Mouse (Mus musculus) cortical plate, adult 2 months (tissue): ENCODE measurements around the gene Rspo4. TPM values are rescaled to one million over a fixed set of nuclear protein-coding genes. Genes with fewer than 3 reads are reported as not detected.

Experiments used
- H3K27ac ChIP-seq: fragments of 200-500 bp; 2 replicates; pipeline ENCODE4 v1.5.1; 2012; ENCODE audit warnings: low read length, control low read depth, inconsistent platforms; ENCODE audit not compliant: insufficient read depth
- H3K4me1 ChIP-seq: fragments of 200-500 bp; 2 replicates; pipeline ENCODE4 v1.6.1; 2011; ENCODE audit warnings: low read length; ENCODE audit not compliant: control insufficient read depth, insufficient read depth
- H3K4me3 ChIP-seq: fragments of 200-500 bp; 2 replicates; pipeline ENCODE4 v1.5.1; 2011; ENCODE audit warnings: mild to moderate bottlenecking, low read length, control low read depth; ENCODE audit not compliant: insufficient read depth
- CTCF ChIP-seq: fragments of 200-500 bp; IDR thresholded peaks from 2 replicates; pipeline ENCODE4 v1.5.1; 2011; ENCODE audit warnings: mild to moderate bottlenecking, control low read depth, low read length; ENCODE audit not compliant: insufficient read depth; ENCODE audit errors: extremely low read depth
- POLR2A ChIP-seq: fragments of 200-500 bp; IDR thresholded peaks from 2 replicates; pipeline ENCODE4 v1.6.1; 2011; ENCODE audit warnings: mild to moderate bottlenecking, low read length, control low read depth; ENCODE audit not compliant: insufficient read depth; ENCODE audit errors: extremely low read depth
- polyA plus RNA-seq: library from polyadenylated mRNA; depleted of rRNA; stranded (reverse); fragments of >200 nt; gene quantifications from 2 replicates; pipeline ENCODE4 v1.2.3, GENCODE M21; 2012

Rspo4 gene
- polyA plus RNA-seq, 1 experiment, result 0.15 TPM

DNA sequence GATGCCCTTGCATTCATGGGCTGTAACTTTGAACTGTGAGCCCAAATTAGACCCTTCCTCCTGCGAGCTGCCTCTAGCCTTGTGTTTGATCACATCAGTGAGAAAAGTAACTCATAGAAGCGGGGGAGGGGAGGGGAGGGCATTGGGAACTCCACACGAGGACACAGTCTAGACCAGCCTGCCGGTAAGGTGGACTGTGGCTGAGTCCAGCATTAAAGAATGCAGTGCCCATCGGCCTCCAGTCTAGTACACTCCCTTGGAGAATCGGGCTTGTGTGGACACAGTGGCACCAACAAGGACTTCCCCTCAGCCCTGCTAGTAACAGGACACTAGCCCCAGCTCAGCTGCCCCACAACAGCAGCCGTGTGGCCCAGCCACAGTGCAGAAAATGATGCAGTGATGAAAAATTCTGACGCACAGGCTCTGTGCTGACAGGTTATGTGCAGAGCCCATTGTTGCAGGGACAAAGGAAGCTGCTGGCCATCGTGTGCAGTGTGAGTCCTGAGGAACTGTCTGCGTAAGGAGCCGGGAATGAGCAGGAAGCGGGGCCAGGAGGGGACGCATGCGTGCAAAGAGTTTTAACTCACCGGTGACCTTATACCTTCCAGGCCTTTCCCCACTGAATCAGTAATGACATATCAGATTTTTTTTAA is 50.5 kb downstream of the Rspo4 start:
- Histone ChIP-seq H3K27ac (no peak overlapping the region), H3K4me3 (no peak overlapping the region), H3K4me1 (no peaks in the 10 kb centered on the region)
- TF ChIP-seq POLR2A (no peak), CTCF (no peak)

DNA sequence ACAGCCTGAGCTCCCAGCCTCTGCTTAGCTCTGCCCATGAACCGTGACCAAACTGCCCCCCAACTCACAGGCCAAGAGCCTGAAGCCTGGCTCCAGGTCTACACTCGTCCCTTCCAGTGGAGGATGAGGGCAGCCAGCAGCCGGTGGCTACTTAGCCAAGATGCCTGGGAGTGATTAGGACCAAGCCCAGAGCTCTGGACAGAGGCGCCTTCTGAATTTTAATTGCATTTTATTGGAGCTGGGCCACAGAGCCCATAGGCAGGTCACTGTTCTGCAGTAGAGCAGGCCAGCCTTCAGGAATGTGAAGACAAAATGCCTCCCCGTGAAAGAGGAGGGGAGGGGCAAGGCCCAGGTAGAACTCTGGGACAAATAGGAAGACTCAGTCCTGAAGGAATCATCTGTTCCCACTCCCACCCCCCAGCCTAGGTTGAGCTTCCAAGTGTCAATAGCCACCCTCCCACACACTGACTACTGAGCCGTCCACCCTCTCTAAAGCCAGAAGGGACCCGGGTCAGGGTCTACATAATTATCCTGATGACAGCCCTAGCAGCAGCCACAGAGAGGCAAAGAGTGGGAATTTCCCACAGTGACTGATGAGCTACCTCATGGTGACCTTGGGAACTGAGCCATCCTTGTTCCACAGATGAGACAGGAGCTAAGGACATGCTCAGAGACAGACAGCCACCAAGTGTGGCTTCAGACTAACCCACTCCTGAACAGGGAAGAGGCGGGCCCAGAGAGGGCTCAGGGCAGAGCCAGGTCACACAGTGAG is 51.7 kb downstream of the Rspo4 start:
- Histone ChIP-seq H3K4me3 (no peak overlapping the region), H3K4me1 (no peaks in the 10 kb centered on the region)
- TF ChIP-seq POLR2A (no peak), CTCF (no peak)

DNA sequence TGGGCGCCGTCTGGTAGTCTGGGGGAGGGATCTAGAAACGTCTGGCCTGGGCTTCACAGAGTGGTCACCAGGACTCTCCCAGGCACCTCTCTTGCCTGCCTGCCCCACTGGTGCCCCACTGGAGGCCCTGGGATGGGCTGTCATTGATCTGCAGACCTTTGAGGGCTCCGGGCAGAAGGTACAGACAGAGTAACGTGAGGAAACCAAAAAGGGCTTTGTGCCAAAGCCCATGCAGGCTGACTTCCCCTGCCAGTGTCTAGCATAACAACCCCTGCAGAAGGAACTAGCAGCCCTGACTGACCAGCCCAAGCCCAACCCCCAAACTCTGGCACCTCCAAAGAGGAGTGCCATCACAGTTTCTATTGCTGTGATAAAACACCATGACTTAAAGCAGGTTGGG is 53.2 kb downstream of the Rspo4 start:
- H3K4me1 ChIP-seq, result no peaks in the 10 kb centered on the region
- H3K27ac ChIP-seq, result no peak overlapping the region
- TF ChIP-seq CTCF (no peak), POLR2A (no peak)
- no peak overlapping the region for H3K4me3 ChIP-seq

More for the DNA sequence above, 51.7 kb downstream of the Rspo4 start:
- no peak overlapping the region for H3K27ac ChIP-seq

DNA sequence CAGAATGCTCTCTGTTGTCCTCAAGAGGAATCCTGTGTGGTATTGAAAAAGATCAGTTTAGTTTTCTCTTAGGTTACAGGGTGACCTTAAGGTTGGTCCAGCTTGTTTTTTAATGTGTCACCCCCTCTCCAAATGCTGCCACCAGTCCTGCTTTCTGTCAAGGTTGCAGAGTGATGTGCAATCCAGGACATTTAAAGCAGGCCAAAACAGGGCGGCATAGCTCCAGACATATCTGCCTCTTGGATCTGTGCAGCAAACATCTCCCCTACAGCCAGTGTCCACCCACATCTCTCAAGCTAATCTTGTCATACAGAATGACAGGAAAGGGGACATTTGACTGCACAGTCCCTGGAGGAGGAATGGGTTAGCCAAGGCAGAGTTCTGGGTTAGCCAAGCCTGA is 55.4 kb downstream of the Rspo4 start:
- Histone ChIP-seq H3K4me3 (no peak overlapping the region), H3K27ac (no peak overlapping the region), H3K4me1 (no peaks in the 10 kb centered on the region)
- TF ChIP-seq CTCF (no peak), POLR2A (no peak)

DNA sequence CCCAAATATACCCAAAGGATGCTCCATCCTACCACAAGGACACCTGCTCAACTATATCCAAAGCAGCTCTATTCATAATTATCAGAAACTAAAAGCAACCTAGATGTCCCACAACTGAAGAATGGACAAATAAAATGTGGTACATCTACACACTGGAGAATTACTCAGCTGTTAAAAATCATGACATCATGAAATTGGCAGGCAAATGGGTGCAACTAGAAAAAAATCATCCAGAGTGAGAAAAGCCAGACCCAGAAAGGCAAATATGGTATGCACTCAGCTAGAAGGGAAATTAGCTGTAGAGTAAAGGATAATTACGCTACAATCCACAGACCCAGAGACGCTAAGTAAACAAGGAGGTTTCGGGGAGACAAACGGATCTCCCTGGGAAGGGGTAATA is 58.1 kb downstream of the Rspo4 start:
- H3K4me1 ChIP-seq, result no peaks in the 10 kb centered on the region
- H3K4me3 ChIP-seq, result no peak overlapping the region
- TF ChIP-seq CTCF, result no peak
- no peak for TF ChIP-seq POLR2A
- no peak overlapping the region for H3K27ac ChIP-seq

DNA sequence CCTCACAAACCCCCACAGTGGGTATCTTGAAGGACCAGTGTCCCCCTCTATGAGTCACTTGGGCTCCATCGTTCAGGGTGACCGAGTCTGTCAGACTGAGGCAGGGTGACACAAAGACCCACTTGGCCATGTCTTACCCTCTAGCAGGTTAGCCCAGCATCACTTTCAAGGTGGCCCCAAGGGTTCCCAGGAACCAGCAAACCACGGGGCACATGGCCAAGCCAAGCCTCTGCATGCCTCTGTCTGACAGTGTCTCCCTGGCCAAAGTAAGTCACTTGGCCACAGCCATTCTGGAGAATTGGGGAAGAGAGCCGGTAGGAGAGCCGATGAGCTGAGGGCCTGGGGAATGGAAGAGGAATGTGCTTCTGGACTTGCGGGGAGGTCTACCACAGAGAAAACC is 60.5 kb downstream of the Rspo4 start:
- Histone ChIP-seq H3K4me3 (no peak overlapping the region), H3K27ac (no peak overlapping the region), H3K4me1 (no peaks in the 10 kb centered on the region)
- no peak for TF ChIP-seq CTCF
- no peak for TF ChIP-seq POLR2A

DNA sequence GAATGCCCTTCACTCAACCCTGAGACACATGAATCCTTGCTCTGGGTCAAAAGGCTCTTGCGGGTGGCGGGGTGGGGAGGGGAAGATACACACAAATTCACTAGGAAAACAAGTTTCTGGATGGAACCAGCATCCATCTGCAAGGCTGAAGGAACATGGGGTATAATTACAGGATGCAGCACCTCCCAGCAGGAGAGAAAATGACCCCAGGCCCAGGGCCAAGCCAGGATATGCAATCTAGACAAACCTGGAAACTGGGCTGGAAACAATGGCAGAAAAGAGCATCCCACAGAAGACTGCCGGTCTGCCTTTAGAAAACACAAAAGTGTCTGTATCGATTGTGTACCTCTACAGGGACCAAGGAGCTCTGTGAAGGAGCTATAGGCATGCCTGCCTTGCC is 61.2 kb downstream of the Rspo4 start:
- TF ChIP-seq CTCF (no peak), POLR2A (no peak)
- H3K4me3 ChIP-seq, result no peak overlapping the region
- H3K27ac ChIP-seq, result no peak overlapping the region
- no peaks in the 10 kb centered on the region for H3K4me1 ChIP-seq

DNA sequence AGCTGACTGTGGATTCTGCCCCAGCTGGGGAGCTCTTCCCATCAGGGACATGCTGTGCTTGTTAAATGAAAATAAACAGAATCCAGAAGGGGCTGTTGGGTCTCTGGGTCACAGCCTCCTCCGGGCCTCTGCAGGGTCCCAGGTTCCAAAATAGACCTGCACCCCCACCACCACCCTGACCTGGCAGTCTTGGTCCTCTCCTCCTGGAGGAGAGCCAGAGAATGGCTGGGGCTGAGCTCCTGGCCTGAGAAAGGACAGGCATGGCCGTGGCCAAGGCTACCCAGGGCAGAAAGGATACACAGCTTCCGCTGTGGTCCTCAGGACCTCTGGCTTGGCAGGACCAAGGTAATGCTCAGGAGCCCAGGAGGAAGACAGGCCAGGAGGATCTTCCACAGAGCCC is 61.9 kb downstream of the Rspo4 start:
- TF ChIP-seq CTCF (no peak), POLR2A (no peak)
- Histone ChIP-seq H3K4me1 (no peaks in the 10 kb centered on the region), H3K4me3 (no peak overlapping the region), H3K27ac (no peak overlapping the region)

DNA sequence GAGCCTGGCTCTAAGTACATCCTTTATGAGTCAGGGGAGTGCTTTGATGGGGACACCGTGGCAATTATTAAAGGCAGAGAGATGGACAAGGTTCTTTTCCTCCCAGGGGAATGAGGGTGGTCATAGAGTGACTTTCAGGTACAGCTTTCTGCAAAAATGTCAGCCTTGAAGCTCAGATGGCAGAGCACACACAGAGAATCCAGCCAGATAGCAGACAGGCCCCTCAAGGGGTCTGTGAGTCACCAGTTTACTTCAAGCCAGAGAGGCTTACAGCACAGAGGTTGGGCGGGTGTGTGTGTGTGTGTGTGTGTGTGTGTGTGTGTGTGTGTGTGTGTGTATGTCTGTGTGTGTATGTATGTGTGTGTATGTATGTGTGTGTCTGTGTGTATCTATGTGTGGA is 64.3 kb downstream of the Rspo4 start:
- TF ChIP-seq CTCF, result no peak
- no peak for TF ChIP-seq POLR2A
- Histone ChIP-seq H3K4me1 (no peaks in the 10 kb centered on the region), H3K27ac (no peak overlapping the region), H3K4me3 (no peak overlapping the region)

DNA sequence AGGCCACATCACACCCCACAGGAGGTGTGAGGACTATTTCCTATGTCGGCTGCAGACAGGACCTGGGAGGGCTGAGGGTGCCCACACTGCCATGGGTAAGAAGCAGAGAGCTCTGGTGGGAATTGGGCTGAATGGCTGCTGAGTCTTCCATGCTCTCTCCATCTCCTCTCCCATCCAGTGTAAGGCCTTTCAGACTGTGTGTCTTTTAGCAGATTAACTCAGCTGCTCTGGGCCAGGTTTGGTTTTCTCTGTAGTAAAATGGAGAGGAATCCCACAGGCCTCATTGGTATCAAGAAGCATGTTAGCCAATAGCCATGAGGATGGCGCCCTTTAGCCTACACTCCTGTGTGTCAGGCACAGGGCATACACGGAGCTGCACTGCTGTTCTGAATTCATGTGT is 66.7 kb downstream of the Rspo4 start:
- Histone ChIP-seq H3K27ac (no peak overlapping the region), H3K4me1 (no peaks in the 10 kb centered on the region), H3K4me3 (no peak overlapping the region)
- TF ChIP-seq POLR2A (no peak), CTCF (no peak)

DNA sequence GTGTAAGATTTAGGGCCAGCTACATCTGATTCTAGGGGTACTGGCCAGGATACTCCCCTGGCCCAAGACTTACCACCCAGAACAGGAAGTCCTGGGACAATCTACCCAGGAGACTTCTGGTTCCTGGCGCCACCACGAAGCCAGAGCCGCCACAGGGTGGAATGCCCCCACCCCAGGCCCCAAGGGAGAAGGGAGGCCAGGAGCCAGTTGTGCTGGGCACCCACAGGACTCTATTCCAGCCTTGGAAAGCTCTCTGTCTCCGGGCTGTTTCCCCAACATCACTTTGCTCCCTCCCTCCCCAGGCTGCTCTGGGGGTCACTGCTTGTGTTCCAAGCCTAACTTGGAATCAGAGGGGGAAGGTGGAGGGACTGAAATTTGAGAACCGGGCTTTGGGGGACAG is 67.8 kb downstream of the Rspo4 start:
- no peak overlapping the region for H3K4me3 ChIP-seq
- no peaks in the 10 kb centered on the region for H3K4me1 ChIP-seq
- H3K27ac ChIP-seq, result no peak overlapping the region
- no peak for TF ChIP-seq CTCF
- TF ChIP-seq POLR2A, result no peak
